Mouse (Mus musculus) hindbrain, embryonic 11.5 days (tissue): ENCODE data around the gene Creb3. TPM values are rescaled to one million over a fixed set of nuclear protein-coding genes. Genes with fewer than 3 reads are reported as not detected.
A peak's percentile ranks its signal among the peaks of the same experiment; 100 is the strongest.

Source experiments
- ATAC-seq: fragments of 200-750 bp; cut with Nextera tagmentation; 2 replicates; pipeline ENCODE4 v1.8.0; 2017; ENCODE audit warnings: mild to moderate bottlenecking, moderate TSS enrichment, moderate library complexity; ENCODE audit not compliant: low FRiP score
- DNase-seq: peaks from one replicate; pipeline ENCODE4 v3.0.0-alpha.2; 2015; ENCODE audit warnings: low spot score
- H3K27ac ChIP-seq: fragments of 300-500 bp; sonication (generic); 2 replicates; pipeline ENCODE4 v1.5.1; 2014; ENCODE audit warnings: mild to moderate bottlenecking, low read depth, low read length
- H3K27me3 ChIP-seq: fragments of 300-500 bp; sonication (generic); 2 replicates; pipeline ENCODE4 v1.6.1; 2014; ENCODE audit warnings: mild to moderate bottlenecking, low read length, moderate library complexity, mixed read lengths; ENCODE audit not compliant: control insufficient read depth, insufficient read depth
- H3K36me3 ChIP-seq: fragments of 300-500 bp; sonication (generic); 2 replicates; pipeline ENCODE4 v1.6.1; 2014; ENCODE audit warnings: mild to moderate bottlenecking, low read length, moderate library complexity, mixed read lengths; ENCODE audit not compliant: control insufficient read depth, insufficient read depth
- H3K4me1 ChIP-seq: fragments of 300-500 bp; sonication (generic); replicated peaks from 2 replicates; pipeline ENCODE4 v1.6.1; 2014; ENCODE audit warnings: low read length, mixed read lengths; ENCODE audit not compliant: control insufficient read depth, insufficient read depth
- H3K4me2 ChIP-seq: fragments of 300-500 bp; sonication (generic); replicated peaks from 2 replicates; pipeline ENCODE4 v1.6.1; 2014; ENCODE audit warnings: mild to moderate bottlenecking, low read depth, low read length
- H3K4me3 ChIP-seq: fragments of 300-500 bp; sonication (generic); 2 replicates; pipeline ENCODE4 v1.5.1; 2014; ENCODE audit warnings: low read depth, low read length
- H3K9ac ChIP-seq: fragments of 300-500 bp; sonication (generic); 2 replicates; pipeline ENCODE4 v1.6.1; 2014; ENCODE audit warnings: low read depth, low read length
- H3K9me3 ChIP-seq: fragments of 300-500 bp; sonication (generic); 2 replicates; pipeline ENCODE4 v1.6.1; 2016; ENCODE audit warnings: low read length; ENCODE audit not compliant: control insufficient read depth
- WGBS: fragments of 180-500 bp; shearing (Covaris S2); extraction: QIAGEN DNeasy Blood & Tissue Kit; methylation state at CpG from one replicate; pipeline ENCODE4 v1.1.7; 2014; 5-methylcytosine and 5-hydroxymethylcytosine counted together
- polyA plus RNA-seq: library from polyadenylated mRNA; unstranded; fragments of >200 nt; fragmentation: Nextera tagmentation; extraction: Ambion mirVana; gene quantifications from 2 replicates; pipeline ENCODE4 v1.2.1, GENCODE M21; 2014

Creb3 gene
- polyA plus RNA-seq, 1 experiment from 2014 or later: 60.3 TPM

- Histone ChIP-seq H3K4me3 (no peak overlapping the region), H3K27ac (no peak overlapping the region), H3K9me3 (no peaks in the 10 kb centered on the region), H3K4me2 (no peak overlapping the region), H3K36me3 (0 out of 2 replicates have a peak, but pooled peaks cover 5% of the 10 kb centered on the region), H3K9ac (no peak overlapping the region), H3K27me3 (no peaks in the 10 kb centered on the region), H3K4me1 (peaks cover 4% of the 10 kb centered on the region; the same call in 1 of the 2 replicates)
- ATAC-seq (no peak), DNase-seq (no peak)
- WGBS: 94% methylated on average over 5 of the region's 5 CpGs
Observed at GRCm38 (mm10) chr4:43582241-43582640, 20.1 kb downstream of the Creb3 start.

- DNase-seq (no peak), ATAC-seq (no peak)
- Histone ChIP-seq H3K27ac (no peak overlapping the region), H3K9me3 (no peaks in the 10 kb centered on the region), H3K36me3 (0 out of 2 replicates have a peak, but pooled peaks cover 5% of the 10 kb centered on the region), H3K9ac (no peak overlapping the region), H3K27me3 (no peaks in the 10 kb centered on the region), H3K4me3 (no peak overlapping the region), H3K4me2 (no peak overlapping the region), H3K4me1 (no peaks in the 10 kb centered on the region)
- 62% methylated on average over 7 of the region's 7 CpGs for whole genome bisulfite sequencing
Observed at GRCm38 (mm10) chr4:43583421-43583820, 21.3 kb downstream of the Creb3 start.

GRCm38 (mm10) chr4:43584444-43585416 lies 22.6 kb downstream of the Creb3 start, which contains the start of gene Msmp:
Msmp (minus strand) TSS chr4:43584494.
- Histone ChIP-seq H3K27ac (no peak within 1 kb of the TSS), H3K36me3 (0 out of 2 replicates have a peak, but pooled peaks cover 5% of the 10 kb centered on the region), H3K4me2 (no peak within 1 kb of the TSS), H3K4me3 (no peak within 1 kb of the TSS), H3K4me1 (no peaks in the 10 kb centered on the region), H3K27me3 (no peaks in the 10 kb centered on the region), H3K9ac (no peak within 1 kb of the TSS), H3K9me3 (no peaks in the 10 kb centered on the region)
- DNase-seq: no peak
- ATAC-seq: no peak
- 67% methylated on average over 12 of the region's 12 CpGs for WGBS

GRCm38 (mm10) chr4:43585682-43586081 lies 23.6 kb downstream of the Creb3 start:
- Histone ChIP-seq H3K4me2 (no peak overlapping the region), H3K4me1 (no peaks in the 10 kb centered on the region), H3K9me3 (no peaks in the 10 kb centered on the region), H3K27ac (no peak overlapping the region), H3K36me3 (0 out of 2 replicates have a peak, but pooled peaks cover 5% of the 10 kb centered on the region), H3K4me3 (no peak overlapping the region), H3K9ac (no peak overlapping the region), H3K27me3 (no peaks in the 10 kb centered on the region)
- no peak for ATAC-seq
- no peak for DNase-seq
- 47% methylated on average over 10 of the region's 10 CpGs for WGBS

GRCm38 (mm10) chr4:43586411-43586810 lies 24.3 kb downstream of the Creb3 start:
- Histone ChIP-seq H3K4me1 (no peaks in the 10 kb centered on the region), H3K27me3 (no peaks in the 10 kb centered on the region), H3K36me3 (0 out of 2 replicates have a peak, but pooled peaks cover 5% of the 10 kb centered on the region), H3K4me3 (no peak overlapping the region), H3K27ac (no peak overlapping the region), H3K9ac (no peak overlapping the region), H3K4me2 (no peak overlapping the region), H3K9me3 (no peaks in the 10 kb centered on the region)
- WGBS: 76% methylated on average over 8 of the region's 8 CpGs
- peak; percentile 40; the same call in 1 of the 2 replicates for ATAC-seq
- DNase-seq: no peak

GRCm38 (mm10) chr4:43587681-43588080 lies 25.5 kb downstream of the Creb3 start:
- Histone ChIP-seq H3K9me3 (no peaks in the 10 kb centered on the region), H3K4me1 (no peaks in the 10 kb centered on the region), H3K36me3 (0 out of 2 replicates have a peak, but pooled peaks cover 3% of the 10 kb centered on the region), H3K27me3 (no peaks in the 10 kb centered on the region), H3K4me3 (no peak overlapping the region), H3K4me2 (no peak overlapping the region), H3K27ac (no peak overlapping the region), H3K9ac (no peak overlapping the region)
- ATAC-seq (no peak), DNase-seq (no peak)
- WGBS: 66% methylated on average over 7 of the region's 7 CpGs

GRCm38 (mm10) chr4:43591543-43591942 lies 29.4 kb downstream of the Creb3 start:
- Histone ChIP-seq H3K9me3 (no peaks in the 10 kb centered on the region), H3K4me2 (no peak overlapping the region), H3K27me3 (no peaks in the 10 kb centered on the region), H3K4me1 (no peaks in the 10 kb centered on the region), H3K4me3 (no peak overlapping the region), H3K27ac (no peak overlapping the region), H3K9ac (no peak overlapping the region), H3K36me3 (no peaks in the 10 kb centered on the region)
- 89% methylated on average over 5 of the region's 5 CpGs for WGBS
- DNase-seq (no peak), ATAC-seq (no peak)

GRCm38 (mm10) chr4:43591961-43592360 lies 29.8 kb downstream of the Creb3 start:
- no peaks in the 10 kb centered on the region for H3K9me3 ChIP-seq
- WGBS: 83% methylated on average over 3 of the region's 3 CpGs
- H3K4me3 ChIP-seq: no peak overlapping the region
- no peaks in the 10 kb centered on the region for H3K4me1 ChIP-seq
- ATAC-seq (no peak), DNase-seq (no peak)
- H3K4me2 ChIP-seq: no peak overlapping the region
- no peaks in the 10 kb centered on the region for H3K36me3 ChIP-seq
- no peak overlapping the region for H3K9ac ChIP-seq
- no peaks in the 10 kb centered on the region for H3K27me3 ChIP-seq
- H3K27ac ChIP-seq: no peak overlapping the region
